Mouse (Mus musculus): ENCODE data around the gene AU022751. TPM values are rescaled to one million over a fixed set of nuclear protein-coding genes. Genes with fewer than 3 reads are reported as not detected.
"Not testable (repeated sequence)": the region's sequence is repeated elsewhere in the genome, so short reads cannot be mapped to it uniquely, and the experiment has no call there.

Gene AU022751
- total and polyA plus RNA-seq, 3 experiments, result not detected

- H3K4me2 ChIP-seq (ENCODE audit: insufficient read depth, low read depth, poor library complexity, severe bottlenecking); H3K79me2 ChIP-seq (replicated peaks; ENCODE audit: control insufficient read depth, extremely low read depth, insufficient read depth, poor library complexity, severe bottlenecking); H3K4me3 ChIP-seq (replicated peaks in 1 of 3; ENCODE audit: low read depth in 2 of 3, low read length in 2 of 3, poor library complexity in 1 of 3); dilution Hi-C loops (cut with MboI; ENCODE audit: extremely low pct_ligation_motif_present, extremely low pct_unique_long_range_greater_than_20kb, low sequenced_read_pairs); H3K9ac ChIP-seq (ENCODE audit: insufficient read depth, low read depth); H3K27me3 ChIP-seq (replicated peaks); in situ Hi-C loops (cut with MboI; ENCODE audit: low pct_ligation_motif_present, low pct_unique_long_range_greater_than_20kb, low sequenced_read_pairs); H3K27ac ChIP-seq (ENCODE audit: insufficient read depth, low read depth); H3K36me3 ChIP-seq (replicated peaks in 1 of 2; ENCODE audit: control insufficient read depth in 1 of 2, insufficient read depth in 1 of 2, low read length in 1 of 2); DNase-seq (ENCODE audit: extremely low read depth); H3K4me1 ChIP-seq (ENCODE audit: control insufficient read depth in 1 of 2, insufficient read depth in 2 of 2); H3K9me3 ChIP-seq (replicated peaks; ENCODE audit: low read length): not testable (repeated sequence)
Measured at GRCm38 (mm10) chrX:6047936-6048614, 35.1 kb downstream of the AU022751 start.

GRCm38 (mm10) chrX:6047066-6047935, 35.9 kb downstream of the AU022751 start, which contains the start of gene Nudt11:
Gene Nudt11, plus strand, starts transcription at chrX:6047453.
- H3K36me3 ChIP-seq (replicated peaks in 1 of 2; ENCODE audit: control insufficient read depth in 1 of 2, insufficient read depth in 1 of 2, low read length in 1 of 2); DNase-seq (ENCODE audit: extremely low read depth); H3K4me2 ChIP-seq (ENCODE audit: insufficient read depth, low read depth, poor library complexity, severe bottlenecking); H3K4me1 ChIP-seq (ENCODE audit: control insufficient read depth in 1 of 2, insufficient read depth in 2 of 2); H3K9me3 ChIP-seq (replicated peaks; ENCODE audit: low read length); H3K79me2 ChIP-seq (replicated peaks; ENCODE audit: control insufficient read depth, extremely low read depth, insufficient read depth, poor library complexity, severe bottlenecking); H3K4me3 ChIP-seq (replicated peaks in 1 of 3; ENCODE audit: low read depth in 2 of 3, low read length in 2 of 3, poor library complexity in 1 of 3); H3K27me3 ChIP-seq (replicated peaks); dilution Hi-C loops (cut with MboI; ENCODE audit: extremely low pct_ligation_motif_present, extremely low pct_unique_long_range_greater_than_20kb, low sequenced_read_pairs); H3K27ac ChIP-seq (ENCODE audit: insufficient read depth, low read depth); H3K9ac ChIP-seq (ENCODE audit: insufficient read depth, low read depth); in situ Hi-C loops (cut with MboI; ENCODE audit: low pct_ligation_motif_present, low pct_unique_long_range_greater_than_20kb, low sequenced_read_pairs): not testable (repeated sequence)

Other genes with a start within 250 kb of the AU022751 start
- gene Nudt11, start 36.0 kb downstream of the AU022751 start, total RNA-seq (2012; rRNA removed), result not detected in 2 replicates
- not detected in 2 replicates for gene Nudt11, start 36.0 kb downstream of the AU022751 start, total RNA-seq (2014; rRNA removed)
- gene Nudt11, start 36.0 kb downstream of the AU022751 start, polyA plus RNA-seq (2012; ENCODE audit: insufficient read length, low read depth), result not detected in 2 replicates
- not detected in 2 replicates for gene Nudt10, start 89.6 kb upstream of the AU022751 start, total RNA-seq (2012; rRNA removed)
- gene Nudt10, start 89.6 kb upstream of the AU022751 start, total RNA-seq (2014; rRNA removed), result not detected in 2 replicates
- not detected in 2 replicates for gene Nudt10, start 89.6 kb upstream of the AU022751 start, polyA plus RNA-seq (2012; ENCODE audit: insufficient read length, low read depth)
- gene Bmp15, start 237.3 kb upstream of the AU022751 start, total RNA-seq (2012; rRNA removed), result not detected in 2 replicates
- gene Bmp15, start 237.3 kb upstream of the AU022751 start, total RNA-seq (2014; rRNA removed), result not detected in 2 replicates
- gene Bmp15, start 237.3 kb upstream of the AU022751 start, polyA plus RNA-seq (2012; ENCODE audit: insufficient read length, low read depth), result not detected in 2 replicates